ENCODE assay signal across 20 mouse cellular contexts in genomic region chr19:4317181-4317580, GRCm38 (mm10).
"Had no signal": no experiment of that assay in that cellular context is flagged by ENCODE, and none has a peak within 500 bp of the region (broad histone marks: within the 10 kb centered on the region; RNA-seq: fewer than 3 reads in every experiment).

No protein-coding gene starts in this region.

- H3K4me1 ChIP-seq: lung, embryonic 15.5 days; midbrain, embryonic 13.5 days; neural tube, embryonic 13.5 days; neural tube, embryonic 15.5 days had no signal

- H3K9me3 ChIP-seq: lung, embryonic 15.5 days; megakaryocyte, embryonic 14.5 days; midbrain, embryonic 13.5 days; neural tube, embryonic 13.5 days; neural tube, embryonic 15.5 days; stomach, embryonic 15.5 days had no signal

- H3K4me2 ChIP-seq: lung, embryonic 15.5 days; midbrain, embryonic 11.5 days; midbrain, embryonic 13.5 days; neural tube, embryonic 13.5 days; neural tube, embryonic 15.5 days; stomach, embryonic 15.5 days had no signal

- ATAC-seq: liver, postnatal 0 days; lung, postnatal 0 days; midbrain, embryonic 13.5 days; midbrain, embryonic 16.5 days had no signal

- H3K27me3 ChIP-seq: lung, embryonic 15.5 days; megakaryocyte, embryonic 14.5 days; midbrain, embryonic 13.5 days; neural tube, embryonic 13.5 days; neural tube, embryonic 15.5 days; stomach, embryonic 15.5 days had no signal

- H3K4me3 ChIP-seq: lung, embryonic 15.5 days; megakaryocyte, embryonic 14.5 days; midbrain, embryonic 13.5 days; myocyte; neural tube, embryonic 13.5 days; neural tube, embryonic 15.5 days; stomach, embryonic 15.5 days had no signal

- DNase-seq: liver, postnatal 0 days; lung, adult 2 months; lung, postnatal 14 days; lung, postnatal 36 days; right cerebral cortex, postnatal 14 days; thymus, adult 2 months; thymus, postnatal 25 days; thymus, postnatal 4 days had no signal

- H3K9ac ChIP-seq: liver, postnatal 0 days; lung, embryonic 15.5 days; midbrain, embryonic 13.5 days; neural tube, embryonic 13.5 days; neural tube, embryonic 15.5 days; stomach, embryonic 15.5 days had no signal

- H3K27ac ChIP-seq: lung, embryonic 15.5 days; macrophage; midbrain, embryonic 13.5 days; neural tube, embryonic 13.5 days; neural tube, embryonic 15.5 days; stomach, embryonic 15.5 days; stomach, postnatal 0 days had no signal
